Mouse (Mus musculus): ENCODE results near the gene Myo3b.

GRCm38 (mm10) chr2:70337208-70337611 is 298.3 kb downstream of the Myo3b start:
- TF ChIP-seq CTCF (IDR thresholded peaks at IDR 0.05; ENCODE audit: low read depth, low read length) (no peak), POLR2A (IDR thresholded peaks at IDR 0.05; ENCODE audit: extremely low read depth, insufficient read depth, low read length) (no peak)

Measured in liver, adult 2 months (tissue).